Mouse (Mus musculus) kidney, adult 2 months (tissue): Measurements from ENCODE around the gene Olfr1357. TPM values are rescaled to one million over a fixed set of nuclear protein-coding genes. Genes with fewer than 3 reads are reported as not detected.
"Not testable (repeated sequence)": the region's sequence is repeated elsewhere in the genome, so short reads cannot be mapped to it uniquely, and the experiment has no call there.

Source experiments
- DNase-seq: peaks from one replicate; pipeline ENCODE4 v3.0.0; 2021
- H3K27ac ChIP-seq: fragments of 200-500 bp; 2 replicates; pipeline ENCODE4 v1.5.1; 2012; ENCODE audit warnings: low read depth, low read length, control low read depth, inconsistent platforms; ENCODE audit not compliant: insufficient read depth
- H3K27me3 ChIP-seq: fragments of 200-500 bp; replicated peaks from 2 replicates; pipeline ENCODE4 v1.6.1; 2012; ENCODE audit warnings: mild to moderate bottlenecking, moderate library complexity, low read length, inconsistent platforms; ENCODE audit not compliant: control insufficient read depth, insufficient read depth
- H3K36me3 ChIP-seq: fragments of 200-500 bp; 2 replicates; pipeline ENCODE4 v1.6.1; 2012; ENCODE audit warnings: mild to moderate bottlenecking, moderate library complexity, low read length, inconsistent platforms; ENCODE audit not compliant: control insufficient read depth, insufficient read depth
- H3K4me1 ChIP-seq: fragments of 200-500 bp; 2 replicates; pipeline ENCODE4 v1.6.1; 2011; ENCODE audit warnings: low read length; ENCODE audit not compliant: control insufficient read depth, insufficient read depth
- H3K4me3 ChIP-seq: fragments of 200-500 bp; 2 replicates; pipeline ENCODE4 v1.5.1; 2011; ENCODE audit warnings: mild to moderate bottlenecking, low read depth, low read length, control low read depth; ENCODE audit not compliant: insufficient read depth
- CTCF ChIP-seq: fragments of 200-500 bp; conservative IDR thresholded peaks from 2 replicates; pipeline ENCODE4 v1.5.1; 2011; ENCODE audit warnings: low read depth, mild to moderate bottlenecking, control low read depth, low read length, moderate library complexity, mixed read lengths; ENCODE audit not compliant: insufficient read depth, insufficient read length
- POLR2A ChIP-seq: fragments of 200-500 bp; IDR thresholded peaks from one replicate; pipeline ENCODE4 v1.6.1; 2011; ENCODE audit warnings: low read depth, low read length, control low read depth
- WGBS: fragments of 180-500 bp; shearing (Covaris S2); methylation state at CpG from one replicate; pipeline ENCODE4 v1.1.7; 2018; 5-methylcytosine and 5-hydroxymethylcytosine counted together
- polyA plus RNA-seq: library from polyadenylated mRNA; depleted of rRNA; stranded (reverse); fragments of >200 nt; gene quantifications from 2 replicates; pipeline ENCODE4 v1.2.3, GENCODE M21; 2012; rRNA removed

Gene Olfr1357
- polyA plus RNA-seq, result not detected in 2 replicates

GRCm38 (mm10) chr10:78617974-78618373 is at the start of gene Olfr1357:
Olfr1357 (minus strand) TSS chr10:78618074.
- TF ChIP-seq POLR2A (no peak), CTCF (no peak)
- DNase-seq, result no peak
- no peaks in the 10 kb centered on the region for H3K36me3 ChIP-seq
- no peak within 1 kb of the TSS for H3K27ac ChIP-seq
- H3K4me3 ChIP-seq, result no peak within 1 kb of the TSS
- no peaks in the 10 kb centered on the region for H3K27me3 ChIP-seq
- 95% methylated on average over 1 of the region's 1 CpGs for WGBS
- no peaks in the 10 kb centered on the region for H3K4me1 ChIP-seq

- not testable (repeated sequence) for DNase-seq, H3K4me1 ChIP-seq, H3K36me3 ChIP-seq, H3K27ac ChIP-seq, H3K4me3 ChIP-seq, H3K27me3 ChIP-seq
- WGBS, result 94% methylated on average over 10 of the region's 10 CpGs
Measured at GRCm38 (mm10) chr10:78666696-78667095, 48.8 kb upstream of the Olfr1357 start.

GRCm38 (mm10) chr10:78664546-78664945 is 46.7 kb upstream of the Olfr1357 start:
- Histone ChIP-seq H3K36me3 (no peaks in the 10 kb centered on the region), H3K27ac (no peak overlapping the region), H3K27me3 (no peaks in the 10 kb centered on the region), H3K4me3 (no peak overlapping the region), H3K4me1 (no peaks in the 10 kb centered on the region)
- TF ChIP-seq POLR2A, result no peak
- no peak for TF ChIP-seq CTCF
- 90% methylated on average over 1 of the region's 1 CpGs for WGBS
- no peak for DNase-seq

GRCm38 (mm10) chr10:78661198-78661597 is 43.3 kb upstream of the Olfr1357 start:
- Histone ChIP-seq H3K36me3 (no peaks in the 10 kb centered on the region), H3K27ac (no peak overlapping the region), H3K4me3 (no peak overlapping the region), H3K4me1 (no peaks in the 10 kb centered on the region), H3K27me3 (no peaks in the 10 kb centered on the region)
- TF ChIP-seq CTCF, result no peak
- no peak for TF ChIP-seq POLR2A
- no peak for DNase-seq
- WGBS, result 85% methylated on average over 1 of the region's 1 CpGs

DNA sequence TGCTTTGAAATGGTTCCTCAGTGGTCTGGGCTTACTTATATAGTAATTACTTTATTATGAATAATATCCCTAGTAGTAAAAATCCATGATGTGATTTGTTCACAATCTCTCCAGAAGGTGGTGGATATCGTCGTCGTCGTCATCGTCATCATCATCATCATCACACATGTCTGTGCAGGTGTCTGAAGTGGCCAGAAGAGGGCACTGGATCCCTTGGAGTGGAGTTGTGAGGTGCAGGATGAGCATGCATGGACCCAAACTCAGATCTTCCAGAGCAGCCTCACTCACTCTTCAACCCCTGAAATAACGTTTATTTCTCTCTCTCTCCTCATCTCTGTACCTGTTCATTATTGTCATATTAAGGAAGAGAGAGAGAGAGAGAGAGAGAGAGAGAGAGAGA is 14.4 kb upstream of the Olfr1357 start:
- no peaks in the 10 kb centered on the region for H3K27me3 ChIP-seq
- no peaks in the 10 kb centered on the region for H3K4me1 ChIP-seq
- peak; percentile 78 for TF ChIP-seq CTCF
- no peak for TF ChIP-seq POLR2A
- WGBS, result 9% methylated on average over 6 of the region's 6 CpGs
- no peak overlapping the region for H3K4me3 ChIP-seq
- no peaks in the 10 kb centered on the region for H3K36me3 ChIP-seq
- DNase-seq, result peak; percentile 38
- no peak overlapping the region for H3K27ac ChIP-seq

GRCm38 (mm10) chr10:78630194-78630593 is 12.3 kb upstream of the Olfr1357 start:
- no peak for DNase-seq
- no peaks in the 10 kb centered on the region for H3K36me3 ChIP-seq
- no peak overlapping the region for H3K27ac ChIP-seq
- no peaks in the 10 kb centered on the region for H3K4me1 ChIP-seq
- no peaks in the 10 kb centered on the region for H3K27me3 ChIP-seq
- WGBS, result 74% methylated on average over 4 of the region's 4 CpGs
- TF ChIP-seq CTCF (no peak), POLR2A (no peak)
- H3K4me3 ChIP-seq, result no peak overlapping the region

DNA sequence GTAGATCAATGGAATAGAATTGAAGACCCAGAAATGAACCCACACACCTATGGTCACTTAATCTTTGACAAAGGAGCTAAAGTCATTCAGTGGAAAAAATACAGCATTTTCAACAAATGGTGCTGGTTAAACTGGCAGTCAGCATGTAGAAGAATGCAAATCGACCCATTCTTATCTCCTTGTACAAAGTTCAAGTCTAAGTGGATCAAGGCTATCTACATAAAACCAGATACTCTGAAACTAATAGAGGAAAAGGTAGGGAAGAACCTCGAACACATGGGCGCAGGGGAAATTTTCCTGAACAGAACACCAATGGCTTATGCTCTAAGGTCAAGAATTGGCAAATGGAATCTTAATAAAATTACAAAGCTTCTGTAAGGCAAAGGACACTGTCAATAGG is 5.3 kb upstream of the Olfr1357 start:
- H3K27me3 ChIP-seq, H3K27ac ChIP-seq, H3K36me3 ChIP-seq, DNase-seq, H3K4me3 ChIP-seq, H3K4me1 ChIP-seq: not testable (repeated sequence)
- WGBS, result 74% methylated on average over 3 of the region's 3 CpGs

DNA sequence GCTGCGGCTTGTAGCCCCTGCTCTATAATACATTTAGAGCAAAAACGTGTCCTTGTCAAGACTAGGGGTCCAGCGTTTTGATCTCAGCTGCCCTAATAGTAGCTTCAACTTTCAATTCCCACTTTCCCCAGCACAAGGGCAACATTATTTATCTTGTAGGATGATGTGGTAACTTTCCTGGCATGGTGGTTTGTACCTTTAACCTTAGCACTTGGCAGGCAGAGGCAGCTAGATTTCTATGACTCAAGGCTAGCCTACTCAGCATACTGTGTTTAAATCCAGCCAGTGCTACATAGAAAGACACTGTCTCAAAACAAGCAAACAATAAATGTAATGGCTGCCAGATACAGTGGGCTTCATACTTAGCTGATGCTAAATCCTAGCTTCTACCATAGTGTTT is 10.3 kb downstream of the Olfr1357 start:
- WGBS, result 80% methylated on average over 3 of the region's 3 CpGs
- no peak for DNase-seq
- Histone ChIP-seq H3K36me3 (no peaks in the 10 kb centered on the region), H3K27me3 (no peaks in the 10 kb centered on the region), H3K27ac (no peak overlapping the region), H3K4me3 (no peak overlapping the region), H3K4me1 (no peaks in the 10 kb centered on the region)
- TF ChIP-seq CTCF (no peak), POLR2A (no peak)
